Mouse (Mus musculus) MEL (cell line): ENCODE results near the gene Fam129c. TPM values are rescaled to one million over a fixed set of nuclear protein-coding genes. Genes with fewer than 3 reads are reported as not detected.

Experiments used
- DNase-seq: peaks from one replicate; pipeline ENCODE4 v3.0.0; 2011; ENCODE audit warnings: low read depth, low spot score
- H3K27ac ChIP-seq: 2 replicates; pipeline ENCODE4 v1.5.1; 2012; ENCODE audit warnings: low read depth, mild to moderate bottlenecking, control low read depth, low read length, moderate library complexity; ENCODE audit not compliant: control insufficient read depth
- H3K27me3 ChIP-seq, 2 experiments: fragments of 150-350 bp in 1 of 2; sonication (generic) in 1 of 2; 2 replicates each; pipeline ENCODE4 v1.6.1; 2012; ENCODE audit warnings: low read length in 2 of 2, mild to moderate bottlenecking in 2 of 2, improper control_type of control experiment in 1 of 2, moderate library complexity in 1 of 2; ENCODE audit not compliant: insufficient read depth in 2 of 2, control insufficient read depth in 1 of 2
- H3K36me3 ChIP-seq, 2 experiments: 2 replicates each; pipeline ENCODE4 v1.6.1; 2012 to 2014; ENCODE audit warnings: low read length in 2 of 2, improper control_type of control experiment in 1 of 2, inconsistent platforms in 1 of 2, mild to moderate bottlenecking in 1 of 2; ENCODE audit not compliant: insufficient read depth in 2 of 2, control insufficient read depth in 1 of 2
- H3K4me1 ChIP-seq, 2 experiments: fragments of 150-350 bp in 1 of 2; sonication (generic) in 1 of 2; 2 replicates each; pipeline ENCODE4 v1.6.1; 2012; ENCODE audit warnings: low read length in 2 of 2, improper control_type of control experiment in 1 of 2, mild to moderate bottlenecking in 1 of 2; ENCODE audit not compliant: insufficient read depth in 2 of 2, control insufficient read depth in 1 of 2
- H3K4me3 ChIP-seq, 2 experiments: fragments of 150-350 bp in 1 of 2; sonication (generic) in 1 of 2; 2 replicates each; pipeline ENCODE4 v1.5.1; 2012; ENCODE audit warnings: low read depth in 2 of 2, low read length in 2 of 2, mild to moderate bottlenecking in 2 of 2, moderate library complexity in 2 of 2, control low read depth in 1 of 2, improper control_type of control experiment in 1 of 2; ENCODE audit not compliant: control insufficient read depth in 1 of 2, insufficient read depth in 1 of 2
- H3K79me2 ChIP-seq: 2 replicates; pipeline ENCODE4 v1.6.1; 2012; ENCODE audit warnings: mild to moderate bottlenecking, low read length, moderate library complexity; ENCODE audit not compliant: control insufficient read depth, poor library complexity, insufficient read depth
- H3K9ac ChIP-seq: 2 replicates; pipeline ENCODE4 v1.6.1; 2012; ENCODE audit warnings: low read depth, mild to moderate bottlenecking, control low read depth, low read length, moderate library complexity; ENCODE audit not compliant: control insufficient read depth, poor library complexity, severe bottlenecking
- H3K9me3 ChIP-seq: fragments of 150-350 bp; sonication (generic); replicated peaks from 2 replicates; pipeline ENCODE4 v1.6.1; 2012; ENCODE audit warnings: mild to moderate bottlenecking, low read length, improper control_type of control experiment, moderate library complexity; ENCODE audit not compliant: insufficient read depth
- BHLHE40 ChIP-seq: IDR thresholded peaks from 2 replicates; pipeline ENCODE4 v1.6.1; 2012; ENCODE audit warnings: low read depth, mild to moderate bottlenecking, inconsistent platforms, low read length, improper control_type of control experiment, borderline replicate concordance
- CHD1 ChIP-seq: IDR thresholded peaks from 2 replicates; pipeline ENCODE4 v1.6.1; 2012; ENCODE audit warnings: low read depth, mild to moderate bottlenecking, inconsistent platforms, low read length, improper control_type of control experiment
- CTCF ChIP-seq, 3 experiments: IDR thresholded peaks in 2 of 3; conservative IDR thresholded peaks in 1 of 3; 2 replicates each; pipeline ENCODE4 v1.5.1; 2011 to 2012; ENCODE audit warnings: low read length in 3 of 3, low read depth in 2 of 3, mild to moderate bottlenecking in 2 of 3, improper control_type of control experiment in 1 of 3, inconsistent platforms in 1 of 3, mixed read lengths in 1 of 3, moderate library complexity in 1 of 3; ENCODE audit not compliant: control insufficient read depth in 1 of 3, insufficient read depth in 1 of 3, poor library complexity in 1 of 3, severe bottlenecking in 1 of 3
- E2F4 ChIP-seq: IDR thresholded peaks from 2 replicates; pipeline ENCODE4 v1.6.1; 2011; ENCODE audit warnings: low read depth, low read length, improper control_type of control experiment, borderline replicate concordance
- GABPA ChIP-seq: IDR thresholded peaks from 2 replicates; pipeline ENCODE4 v1.6.1; 2012; ENCODE audit warnings: low read depth, mild to moderate bottlenecking, inconsistent platforms, low read length, improper control_type of control experiment, moderate library complexity
- GATA1 ChIP-seq: IDR thresholded peaks from 2 replicates; pipeline ENCODE4 v1.6.1; 2011; ENCODE audit warnings: low read depth, low read length, improper control_type of control experiment
- KAT2A ChIP-seq: conservative IDR thresholded peaks from 2 replicates; pipeline ENCODE4 v1.6.1; 2012; ENCODE audit warnings: low read depth, low read length, improper control_type of control experiment, inconsistent platforms
- MAX ChIP-seq: IDR thresholded peaks from 2 replicates; pipeline ENCODE4 v1.6.1; 2011; ENCODE audit warnings: low read length, improper control_type of control experiment
- MAZ ChIP-seq: IDR thresholded peaks from 2 replicates; pipeline ENCODE4 v1.6.1; 2012; ENCODE audit warnings: low read depth, mild to moderate bottlenecking, inconsistent platforms, low read length, improper control_type of control experiment
- MEF2A ChIP-seq: IDR thresholded peaks from 2 replicates; pipeline ENCODE4 v1.6.1; 2014; ENCODE audit warnings: low read depth, mild to moderate bottlenecking, inconsistent platforms, low read length, improper control_type of control experiment; ENCODE audit not compliant: poor library complexity, insufficient replicate concordance, severe bottlenecking; ENCODE audit errors: extremely low read depth
- NRF1 ChIP-seq: IDR thresholded peaks from 2 replicates; pipeline ENCODE4 v1.6.1; 2014; ENCODE audit warnings: low read depth, mild to moderate bottlenecking, inconsistent platforms, low read length, improper control_type of control experiment, moderate library complexity; ENCODE audit not compliant: poor library complexity, insufficient read depth, severe bottlenecking
- POLR2A ChIP-seq, 2 experiments: IDR thresholded peaks; 2 replicates each; pipeline ENCODE4 v1.6.1; 2011 to 2012; ENCODE audit warnings: low read length in 2 of 2, mild to moderate bottlenecking in 2 of 2, control low read depth in 1 of 2, improper control_type of control experiment in 1 of 2, low read depth in 1 of 2, moderate library complexity in 1 of 2; ENCODE audit not compliant: control insufficient read depth in 1 of 2, insufficient read depth in 1 of 2, poor library complexity in 1 of 2
- POLR2AphosphoS2 ChIP-seq: IDR thresholded peaks from 2 replicates; pipeline ENCODE4 v1.6.1; 2011; ENCODE audit warnings: low read length, improper control_type of control experiment
- SIN3A ChIP-seq: IDR thresholded peaks from 2 replicates; pipeline ENCODE4 v1.6.1; 2012; ENCODE audit warnings: low read length, improper control_type of control experiment, inconsistent platforms
- SMC3 ChIP-seq: IDR thresholded peaks from 2 replicates; pipeline ENCODE4 v1.6.1; 2011; ENCODE audit warnings: low read depth, low read length, improper control_type of control experiment
- TBP ChIP-seq: IDR thresholded peaks from 2 replicates; pipeline ENCODE4 v1.8.0; 2011; ENCODE audit warnings: low read depth, low read length, improper control_type of control experiment
- TCF12 ChIP-seq: IDR thresholded peaks from 2 replicates; pipeline ENCODE4 v1.6.1; 2014; ENCODE audit warnings: low read depth, mild to moderate bottlenecking, inconsistent platforms, low read length, improper control_type of control experiment, moderate library complexity
- UBTF ChIP-seq: IDR thresholded peaks from 2 replicates; pipeline ENCODE4 v1.6.1; 2012; ENCODE audit warnings: low read depth, mild to moderate bottlenecking, inconsistent platforms, low read length, improper control_type of control experiment, moderate library complexity, borderline replicate concordance; ENCODE audit not compliant: insufficient read depth
- ZC3H11A ChIP-seq: IDR thresholded peaks from 2 replicates; pipeline ENCODE4 v1.6.1; 2012; ENCODE audit warnings: low read depth, mild to moderate bottlenecking, inconsistent platforms, low read length, improper control_type of control experiment
- ZMIZ1 ChIP-seq: IDR thresholded peaks from 2 replicates; pipeline ENCODE4 v1.6.1; 2012; ENCODE audit warnings: low read depth, mild to moderate bottlenecking, inconsistent platforms, low read length, improper control_type of control experiment, moderate library complexity
- ZNF384 ChIP-seq: IDR thresholded peaks from 2 replicates; pipeline ENCODE4 v1.6.1; 2012; ENCODE audit warnings: low read depth, mild to moderate bottlenecking, inconsistent platforms, low read length, improper control_type of control experiment
- polyA plus RNA-seq, 2 experiments: library from polyadenylated mRNA; stranded (reverse) in 1 of 2; unstranded in 1 of 2; fragments of >175 nt in 1 of 2; fragments of >200 nt in 1 of 2; gene quantifications; 2 replicates each; pipeline versions ENCODE4 v1.2.1 to v1.2.4; 2012; ENCODE audit warnings: low replicate concordance in 2 of 2, low read depth in 1 of 2; ENCODE audit not compliant: insufficient read length in 2 of 2, insufficient read depth in 1 of 2, missing spikeins in 1 of 2
- total RNA-seq: library from RNA; depleted of rRNA; stranded (reverse); fragments of 300-350 nt; gene quantifications from 2 replicates; pipeline ENCODE4 v1.2.3, GENCODE M21; 2012

The Fam129c gene
- total and polyA plus RNA-seq, 3 experiments: 7.6 to 8.3 TPM; not detected in 1

GRCm38 (mm10) chr8:71580201-71580600, 17.2 kb upstream of the Fam129c start:
- TF ChIP-seq MAX (no peak), POLR2AphosphoS2 (no peak), GATA1 (no peak), E2F4 (no peak), CTCF (IDR thresholded peaks at IDR 0.05 in 2 of 3, conservative IDR thresholded peaks at IDR 0.05 in 1 of 3; ENCODE audit: control insufficient read depth in 1 of 3, insufficient read depth in 1 of 3, low read depth in 2 of 3, low read length in 3 of 3, poor library complexity in 1 of 3, severe bottlenecking in 1 of 3) (no peak), POLR2A (IDR thresholded peaks at IDR 0.05; ENCODE audit: control insufficient read depth in 1 of 2, insufficient read depth in 1 of 2, low read depth in 1 of 2, low read length in 2 of 2, poor library complexity in 1 of 2) (no peak), SIN3A (no peak), MAZ (no peak), NRF1 (no peak), CHD1 (no peak), UBTF (no peak), KAT2A (no peak), ZC3H11A (no peak), ZMIZ1 (no peak), GABPA (no peak)
- TF ChIP-seq, all 39 proteins: peak for 0
- no peak overlapping the region for H3K27ac ChIP-seq
- no peak overlapping the region for H3K9ac ChIP-seq
- 0 out of 4 replicates have a peak, but pooled peaks cover 0 to 4% of the 10 kb centered on the region in 2 experiments for H3K4me1 ChIP-seq
- no peaks in the 10 kb centered on the region for H3K27me3 ChIP-seq
- no peaks in the 10 kb centered on the region for H3K79me2 ChIP-seq
- no peaks in the 10 kb centered on the region for H3K9me3 ChIP-seq
- H3K36me3 ChIP-seq: no peaks in the 10 kb centered on the region
- DNase-seq: no peak
- no peak overlapping the region for H3K4me3 ChIP-seq

- Histone ChIP-seq H3K79me2 (peaks cover 4% of the 10 kb centered on the region), H3K4me3 (no peak overlapping the region), H3K9me3 (no peaks in the 10 kb centered on the region), H3K9ac (no peak overlapping the region), H3K27me3 (no peaks in the 10 kb centered on the region), H3K27ac (no peak overlapping the region), H3K4me1 (0 out of 4 replicates have a peak, but pooled peaks cover 0 to 5% of the 10 kb centered on the region in 2 experiments), H3K36me3 (no peaks in the 10 kb centered on the region)
- TF ChIP-seq ZNF384 (no peak), POLR2A (IDR thresholded peaks at IDR 0.05; ENCODE audit: control insufficient read depth in 1 of 2, insufficient read depth in 1 of 2, low read depth in 1 of 2, low read length in 2 of 2, poor library complexity in 1 of 2) (no peak), MEF2A (no peak), TCF12 (no peak), SMC3 (peak; percentile 33; the same call in 1 of the 2 replicates), CHD1 (no peak), BHLHE40 (no peak), TBP (no peak), MAX (no peak), NRF1 (no peak), CTCF (IDR thresholded peaks at IDR 0.05 in 2 of 3, conservative IDR thresholded peaks at IDR 0.05 in 1 of 3; ENCODE audit: control insufficient read depth in 1 of 3, insufficient read depth in 1 of 3, low read depth in 2 of 3, low read length in 3 of 3, poor library complexity in 1 of 3, severe bottlenecking in 1 of 3) (peak; percentile 52 to 69 (median 54))
- DNase-seq: peak; percentile 38
Observed at GRCm38 (mm10) chr8:71586891-71587290, 10.6 kb upstream of the Fam129c start.
